ENCODE assay signal across 8 mouse cellular contexts in the genomic region with DNA sequence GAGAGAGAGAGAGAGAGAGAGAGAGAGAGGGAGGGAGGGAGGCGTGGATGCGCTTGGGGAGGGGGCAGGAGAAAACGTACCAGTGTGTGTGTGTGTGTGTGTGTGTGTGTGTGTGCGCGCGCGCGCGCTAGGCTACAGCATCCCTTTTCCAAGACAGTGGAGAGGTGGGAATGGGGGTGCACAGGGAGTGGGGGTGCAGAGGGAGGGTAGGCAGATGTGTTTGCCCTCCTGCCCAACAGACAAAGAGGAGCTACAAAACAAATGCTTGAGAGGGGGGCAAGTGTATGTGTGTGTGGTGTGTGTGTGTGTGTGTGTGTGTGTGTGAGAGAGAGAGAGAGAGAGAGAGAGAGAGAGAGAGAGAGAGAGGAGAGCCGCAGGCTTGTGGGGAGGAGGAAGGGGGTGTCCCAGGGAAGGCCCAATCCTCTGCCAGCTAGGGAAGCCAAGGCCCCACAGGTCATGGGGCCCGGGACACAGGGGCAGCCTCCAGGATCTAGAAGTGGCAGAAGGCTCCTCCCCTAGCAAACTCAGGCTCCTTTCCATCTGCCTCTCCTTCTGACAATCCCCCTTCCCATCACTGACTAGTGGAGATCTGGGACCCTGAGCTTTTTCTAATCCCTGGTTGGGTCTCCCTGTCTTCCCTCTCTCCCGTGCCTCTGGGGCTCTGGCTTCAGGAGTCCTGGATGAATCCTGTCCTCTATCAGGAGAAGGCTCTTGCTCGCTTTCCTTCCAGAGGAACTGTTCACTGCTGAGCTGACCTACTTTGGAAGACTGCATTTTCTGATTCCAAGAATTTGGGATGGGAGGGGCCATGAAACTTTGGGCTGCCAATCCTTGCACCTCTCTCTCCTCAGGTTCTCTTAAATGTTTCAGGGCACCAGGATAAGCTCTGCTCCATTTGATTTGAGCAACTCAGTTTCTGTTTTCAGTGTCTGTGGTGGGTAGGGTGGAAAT. TPM values are rescaled to one million over a fixed set of nuclear protein-coding genes. Genes with fewer than 3 reads are reported as not detected.
A peak's percentile ranks its signal among the peaks of the same experiment; 100 is the strongest.
DNase-seq lines count a peak whose midpoint lies in the region; ATAC-seq and TF ChIP-seq lines count a peak whose summit lies in the region.

No protein-coding gene starts in this region.

- intact Hi-C loops in left cerebral cortex, postnatal 4 days (cut with DNase I), result no loop called here

- WGBS in hindbrain, embryonic 16.5 days, result 6% methylated on average over 12 of the region's 13 CpGs
- 3% methylated on average over 11 of the region's 13 CpGs for WGBS in midbrain, embryonic 12.5 days

- no peaks in the 10 kb centered on the region; the same call in 1 of the 2 replicates for H3K27me3 ChIP-seq in G1E (ENCODE audit: insufficient read depth, low read length)
- H3K27me3 ChIP-seq in hindbrain, embryonic 16.5 days (replicated peaks; ENCODE audit: control insufficient read depth, insufficient read depth, low read length), result no peaks in the 10 kb centered on the region
- H3K27me3 ChIP-seq in midbrain, embryonic 12.5 days, result peaks cover 7% of the 10 kb centered on the region; the same call in 1 of the 2 replicates

- peak; percentile 69 for ATAC-seq in G1E (ENCODE audit: extremely low read depth, insufficient number of reproducible peaks, low FRiP score, poor library complexity, severe bottlenecking)
- peak; percentile 69 for ATAC-seq in hindbrain, embryonic 16.5 days
- peak; percentile 76 for ATAC-seq in midbrain, embryonic 12.5 days (ENCODE audit: low FRiP score, low read depth)

- peak; percentile 74 for DNase-seq in G1E (ENCODE audit: low spot score)
- DNase-seq in cerebellum, adult 18-20 months, result peak; percentile 39 to 49
- DNase-seq in forelimb bud, embryonic 11.5 days (ENCODE audit: low read depth, low spot score), result peak; percentile 41
- DNase-seq in left cerebral cortex, postnatal 4 days, result peak; percentile 61
- DNase-seq in thymus, postnatal 0 days (ENCODE audit: low spot score), result peak; percentile 40
- no peak for DNase-seq in urinary bladder, adult 2 months (ENCODE audit: low spot score)

- peak overlapping the region; percentile 86 for H3K9ac ChIP-seq in hindbrain, embryonic 16.5 days (ENCODE audit: low read depth, low read length)
- H3K9ac ChIP-seq in midbrain, embryonic 12.5 days (replicated peaks), result peak overlapping the region; percentile 79

- peak overlapping the region; percentile 91 for H3K27ac ChIP-seq in hindbrain, embryonic 16.5 days (ENCODE audit: low read depth, low read length)
- peak overlapping the region; percentile 87 for H3K27ac ChIP-seq in midbrain, embryonic 12.5 days (replicated peaks)

- H3K9me3 ChIP-seq in G1E (replicated peaks), result no peaks in the 10 kb centered on the region
- H3K9me3 ChIP-seq in hindbrain, embryonic 16.5 days (ENCODE audit: control insufficient read depth, low read length), result no peaks in the 10 kb centered on the region
- no peaks in the 10 kb centered on the region for H3K9me3 ChIP-seq in midbrain, embryonic 12.5 days

- TF ChIP-seq CTCF in G1E (IDR thresholded peaks at IDR 0.05; ENCODE audit: low read depth, low read length), result no peak

- peak overlapping the region; percentile 75 for H3K4me2 ChIP-seq in hindbrain, embryonic 16.5 days (ENCODE audit: low read length)
- H3K4me2 ChIP-seq in midbrain, embryonic 12.5 days (replicated peaks), result peak overlapping the region; percentile 84

- H3K36me3 ChIP-seq in G1E (replicated peaks), result peaks cover 22% of the 10 kb centered on the region
- peaks cover 4% of the 10 kb centered on the region for H3K36me3 ChIP-seq in hindbrain, embryonic 16.5 days (ENCODE audit: control insufficient read depth, insufficient read depth, low read length)
- peaks cover 9% of the 10 kb centered on the region; the same call in 1 of the 2 replicates for H3K36me3 ChIP-seq in midbrain, embryonic 12.5 days

- peaks cover 55% of the 10 kb centered on the region for H3K4me1 ChIP-seq in G1E (ENCODE audit: insufficient read depth, low read depth, low read length)
- peaks cover 22% of the 10 kb centered on the region for H3K4me1 ChIP-seq in hindbrain, embryonic 16.5 days (ENCODE audit: control insufficient read depth, insufficient read depth, low read depth, low read length)
- peaks cover 21% of the 10 kb centered on the region for H3K4me1 ChIP-seq in midbrain, embryonic 12.5 days

- peak overlapping the region; percentile 76 for H3K4me3 ChIP-seq in G1E (ENCODE audit: low read depth, low read length)
- H3K4me3 ChIP-seq in hindbrain, embryonic 16.5 days (ENCODE audit: low read length), result peak overlapping the region; percentile 66
- H3K4me3 ChIP-seq in midbrain, embryonic 12.5 days, result peak overlapping the region; percentile 59

RNA-seq across cellular contexts. Expression of a gene that starts 0.6 kb away (rescaled TPM):
- total RNA-seq in G1E (2014; fragmentation: Nextera tagmentation), result 11.4 and 11.7 TPM in 2 replicates
- 1.7 and 2.8 TPM in 2 replicates for total RNA-seq in G1E (2017)
- 6.7 and 7.0 TPM in 2 replicates for polyA plus RNA-seq in G1E (2012)
- 15.3 and 18.9 TPM in 2 replicates for polyA plus RNA-seq in hindbrain, embryonic 16.5 days (2015; fragmentation: Nextera tagmentation; extraction: Ambion mirVana)
- 10 to 100 TPM; 25.0 to 30.7 TPM for total RNA-seq in left cerebral cortex, postnatal 4 days (2021)
- 8.3 and 10.4 TPM in 2 replicates for polyA plus RNA-seq in midbrain, embryonic 12.5 days (2016; fragmentation: Nextera tagmentation; extraction: Ambion mirVana)
- 0.98 and 1.1 TPM in 2 replicates for polyA plus RNA-seq in thymus, postnatal 0 days (2015; fragmentation: Nextera tagmentation; extraction: Ambion mirVana)
- 1.4 and 2.3 TPM in 2 replicates for polyA plus RNA-seq in urinary bladder, adult 2 months (2012; rRNA removed)

RNA-seq across cellular contexts. Expression of a gene that starts 19.9 kb away (rescaled TPM):
- total RNA-seq in G1E (2014; fragmentation: Nextera tagmentation) (4,124 and 4,641 TPM in 2 replicates), G1E (2017) (1,044 and 1,182 TPM in 2 replicates)
- 4,182 and 5,947 TPM in 2 replicates for polyA plus RNA-seq in G1E (2012)
- polyA plus RNA-seq in hindbrain, embryonic 16.5 days (2015; fragmentation: Nextera tagmentation; extraction: Ambion mirVana), result 296 and 313 TPM in 2 replicates
- 100 to 1,000 TPM; 595 to 651 TPM for total RNA-seq in left cerebral cortex, postnatal 4 days (2021)
- polyA plus RNA-seq in midbrain, embryonic 12.5 days (2016; fragmentation: Nextera tagmentation; extraction: Ambion mirVana), result 444 and 507 TPM in 2 replicates
- polyA plus RNA-seq in thymus, postnatal 0 days (2015; fragmentation: Nextera tagmentation; extraction: Ambion mirVana), result 1,143 and 1,215 TPM in 2 replicates
- 1,064 and 1,154 TPM in 2 replicates for polyA plus RNA-seq in urinary bladder, adult 2 months (2012; rRNA removed)

RNA-seq across cellular contexts. Expression of a gene that starts 27.5 kb away (rescaled TPM):
- total RNA-seq in G1E (2014; fragmentation: Nextera tagmentation) (4.6 and 8.7 TPM in 2 replicates), G1E (2017) (8.1 and 8.4 TPM in 2 replicates)
- 0.96 and 1.7 TPM in 2 replicates for polyA plus RNA-seq in G1E (2012)
- polyA plus RNA-seq in hindbrain, embryonic 16.5 days (2015; fragmentation: Nextera tagmentation; extraction: Ambion mirVana), result 14.9 and 16.1 TPM in 2 replicates
- total RNA-seq in left cerebral cortex, postnatal 4 days (2021), result 10 to 100 TPM; 10.5 to 11.0 TPM
- 12.5 and 13.6 TPM in 2 replicates for polyA plus RNA-seq in midbrain, embryonic 12.5 days (2016; fragmentation: Nextera tagmentation; extraction: Ambion mirVana)
- polyA plus RNA-seq in thymus, postnatal 0 days (2015; fragmentation: Nextera tagmentation; extraction: Ambion mirVana), result 13.4 and 16.9 TPM in 2 replicates
- polyA plus RNA-seq in urinary bladder, adult 2 months (2012; rRNA removed), result 19.2 and 21.0 TPM in 2 replicates

RNA-seq across cellular contexts. Expression of a gene that starts 49.6 kb away (rescaled TPM):
- total RNA-seq in G1E (2014; fragmentation: Nextera tagmentation) (49.1 TPM in 2 replicates), G1E (2017) (48.0 and 52.7 TPM in 2 replicates)
- polyA plus RNA-seq in G1E (2012), result 17.5 and 20.0 TPM in 2 replicates
- polyA plus RNA-seq in hindbrain, embryonic 16.5 days (2015; fragmentation: Nextera tagmentation; extraction: Ambion mirVana), result 118 and 130 TPM in 2 replicates
- 100 to 1,000 TPM; 113 TPM for total RNA-seq in left cerebral cortex, postnatal 4 days (2021)
- polyA plus RNA-seq in midbrain, embryonic 12.5 days (2016; fragmentation: Nextera tagmentation; extraction: Ambion mirVana), result 96.5 and 102 TPM in 2 replicates
- 45.3 and 46.5 TPM in 2 replicates for polyA plus RNA-seq in thymus, postnatal 0 days (2015; fragmentation: Nextera tagmentation; extraction: Ambion mirVana)
- 101 and 107 TPM in 2 replicates for polyA plus RNA-seq in urinary bladder, adult 2 months (2012; rRNA removed)

RNA-seq across cellular contexts. Expression of a gene that starts 57.0 kb away (rescaled TPM):
- 2.0 and 2.2 TPM in 2 replicates for total RNA-seq in G1E (2014; fragmentation: Nextera tagmentation)
- 0.35 and 0.49 TPM in 2 replicates for total RNA-seq in G1E (2017)
- polyA plus RNA-seq in G1E (2012), result 0.15 and 0.17 TPM in 2 replicates
- polyA plus RNA-seq in hindbrain, embryonic 16.5 days (2015; fragmentation: Nextera tagmentation; extraction: Ambion mirVana), result 1.3 and 1.6 TPM in 2 replicates
- under 1 TPM; 0.62 to 0.66 TPM for total RNA-seq in left cerebral cortex, postnatal 4 days (2021)
- polyA plus RNA-seq in midbrain, embryonic 12.5 days (2016; fragmentation: Nextera tagmentation; extraction: Ambion mirVana), result 0.76 and 0.94 TPM in 2 replicates
- 0.85 and 0.87 TPM in 2 replicates for polyA plus RNA-seq in thymus, postnatal 0 days (2015; fragmentation: Nextera tagmentation; extraction: Ambion mirVana)
- 25.1 and 27.0 TPM in 2 replicates for polyA plus RNA-seq in urinary bladder, adult 2 months (2012; rRNA removed)
